Mouse (Mus musculus) bone marrow, adult 2 months (tissue): Measurements from ENCODE around the gene Jph3.

Experiments used
- CTCF ChIP-seq: fragments of 200-500 bp; IDR thresholded peaks from 2 replicates; pipeline ENCODE4 v1.5.1; 2011; ENCODE audit warnings: low read length, control low read depth; ENCODE audit not compliant: control insufficient read depth, insufficient read depth
- POLR2A ChIP-seq: fragments of 200-500 bp; IDR thresholded peaks from 2 replicates; pipeline ENCODE4 v1.6.1; 2011; ENCODE audit warnings: low read depth, mild to moderate bottlenecking, control low read depth, low read length, borderline replicate concordance; ENCODE audit not compliant: control insufficient read depth

DNA sequence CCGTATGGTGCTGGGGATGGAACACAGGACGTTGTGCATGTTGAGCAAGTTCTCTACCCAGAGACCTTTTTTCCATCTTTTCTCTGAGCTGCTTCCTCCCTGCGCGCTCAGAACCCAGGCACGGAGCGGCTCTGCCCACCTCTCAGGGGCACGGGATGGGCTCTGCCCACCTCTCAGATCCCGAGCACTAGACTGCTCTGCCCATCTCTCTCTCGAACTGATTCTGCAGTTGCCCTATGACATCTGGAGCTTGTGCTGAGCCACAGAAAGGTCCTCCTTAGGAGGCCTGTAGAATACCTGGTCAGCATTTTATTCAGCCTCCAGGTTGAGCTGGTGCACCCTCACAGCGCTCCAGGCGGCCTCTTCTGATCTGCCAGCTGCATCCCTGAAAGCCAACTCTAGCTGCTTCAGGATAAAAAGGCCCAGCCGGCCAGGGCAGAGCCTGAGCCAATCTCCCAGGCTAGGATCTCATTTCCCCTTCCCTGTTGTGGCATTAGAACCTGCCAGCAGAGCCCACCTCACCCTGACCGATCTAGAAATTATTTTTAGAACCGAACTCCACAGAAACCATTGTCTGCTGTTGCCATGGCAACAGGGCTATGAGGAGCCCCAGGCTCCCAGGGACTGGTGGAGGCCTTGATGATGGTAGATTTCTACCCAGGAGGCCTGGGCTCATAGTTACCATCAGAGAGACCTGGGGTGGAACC, 41.8 kb upstream of the Jph3 start:
- TF ChIP-seq CTCF (no peak), POLR2A (no peak)
